ENCODE assay signal across 10 mouse cellular contexts in genomic region chr6:82945750-82946149, GRCm38 (mm10). TPM values are rescaled to one million over a fixed set of nuclear protein-coding genes. Genes with fewer than 3 reads are reported as not detected.
DNase-seq lines count a peak whose midpoint lies in the region; ATAC-seq and TF ChIP-seq lines count a peak whose summit lies in the region.
"Had no signal": no experiment of that assay in that cellular context is flagged by ENCODE, and none has a peak within 500 bp of the region (broad histone marks: within the 10 kb centered on the region; RNA-seq: fewer than 3 reads in every experiment).

No protein-coding gene starts in this region.

- in situ Hi-C loops in ES-E14 (cut with MboI; ENCODE audit: low sequenced_read_pairs in 2 of 2, unreplicated experiment in 2 of 2), result no loop called here

- H3K4me1 ChIP-seq in kidney, postnatal 0 days (replicated peaks; ENCODE audit: insufficient read depth, low read length), result no peaks in the 10 kb centered on the region
- H3K4me1 ChIP-seq in ES-E14 (ENCODE audit: control insufficient read depth in 2 of 2, insufficient read depth in 2 of 2, low read length in 2 of 2, poor library complexity in 1 of 2), result no peaks in the 10 kb centered on the region
- H3K4me1 ChIP-seq in heart, embryonic 10.5 days, result no peaks in the 10 kb centered on the region
- H3K4me1 ChIP-seq: limb, embryonic 12.5 days had no signal

- H3K4me2 ChIP-seq in kidney, postnatal 0 days (ENCODE audit: low read length), result no peak overlapping the region
- H3K4me2 ChIP-seq: limb, embryonic 12.5 days had no signal

- H3K27ac ChIP-seq in kidney, postnatal 0 days, result no peak overlapping the region
- H3K27ac ChIP-seq in ES-E14 (ENCODE audit: insufficient read depth, low read depth, low read length, poor library complexity, severe bottlenecking), result no peak overlapping the region
- H3K27ac ChIP-seq in heart, embryonic 10.5 days, result no peak overlapping the region
- H3K27ac ChIP-seq: limb, embryonic 12.5 days had no signal

- H3K9ac ChIP-seq in kidney, postnatal 0 days (ENCODE audit: low read depth, low read length), result no peak overlapping the region
- H3K9ac ChIP-seq in ES-E14 (ENCODE audit: insufficient read depth, low read depth, low read length, poor library complexity, severe bottlenecking), result no peak overlapping the region
- H3K9ac ChIP-seq: limb, embryonic 12.5 days had no signal

- 50% methylated on average over 6 of the region's 6 CpGs for WGBS in kidney, postnatal 0 days
- WGBS in heart, embryonic 10.5 days, result 44% methylated on average over 6 of the region's 6 CpGs

- TF ChIP-seq CTCF in kidney, postnatal 0 days (IDR thresholded peaks at IDR 0.05; ENCODE audit: low read depth), result peak; percentile 58

- ATAC-seq in kidney, postnatal 0 days (replicated peaks; ENCODE audit: low FRiP score, low read depth), result no peak

- H3K4me3 ChIP-seq in kidney, postnatal 0 days (replicated peaks; ENCODE audit: low read depth, low read length), result no peak overlapping the region
- no peak overlapping the region for H3K4me3 ChIP-seq in ES-E14 (ENCODE audit: insufficient read depth in 1 of 2, low read depth in 1 of 2, low read length in 2 of 2, poor library complexity in 1 of 2, severe bottlenecking in 1 of 2)
- no peak overlapping the region for H3K4me3 ChIP-seq in heart, embryonic 10.5 days
- H3K4me3 ChIP-seq: limb, embryonic 12.5 days had no signal

- H3K9me3 ChIP-seq in kidney, postnatal 0 days (replicated peaks; ENCODE audit: low read length), result no peaks in the 10 kb centered on the region
- no peaks in the 10 kb centered on the region for H3K9me3 ChIP-seq in ES-E14 (ENCODE audit: control insufficient read depth, insufficient read depth, low read depth, low read length)
- peaks cover 2% of the 10 kb centered on the region; the same call in 1 of the 2 replicates for H3K9me3 ChIP-seq in heart, embryonic 10.5 days
- H3K9me3 ChIP-seq: limb, embryonic 12.5 days had no signal

- no peaks in the 10 kb centered on the region for H3K36me3 ChIP-seq in kidney, postnatal 0 days (ENCODE audit: insufficient read depth, low read length)
- H3K36me3 ChIP-seq in ES-E14 (ENCODE audit: control insufficient read depth, insufficient read depth, low read length, poor library complexity, severe bottlenecking), result no peaks in the 10 kb centered on the region
- no peaks in the 10 kb centered on the region for H3K36me3 ChIP-seq in heart, embryonic 10.5 days
- H3K36me3 ChIP-seq: limb, embryonic 12.5 days had no signal

- no peaks in the 10 kb centered on the region for H3K27me3 ChIP-seq in kidney, postnatal 0 days (ENCODE audit: insufficient read depth, low read length)
- peaks cover 19% of the 10 kb centered on the region for H3K27me3 ChIP-seq in heart, embryonic 10.5 days (ENCODE audit: insufficient read depth, poor library complexity, severe bottlenecking)
- H3K27me3 ChIP-seq: limb, embryonic 12.5 days had no signal

- no peak for DNase-seq in kidney, postnatal 0 days (ENCODE audit: low spot score)
- DNase-seq in kidney, adult 8-10 months, result no peak
- peak; percentile 30 for DNase-seq in A20 (ENCODE audit: low read depth, low spot score)
- peak; percentile 78 for DNase-seq in ES-E14 (ENCODE audit: low read depth, low spot score)
- DNase-seq in forelimb bud, embryonic 11.5 days (ENCODE audit: low read depth, low spot score), result peak; percentile 16
- DNase-seq in ovary, postnatal 36 days (ENCODE audit: low spot score), result no peak
- DNase-seq in heart, embryonic 10.5 days (ENCODE audit: low spot score), result no peak
- no peak for DNase-seq in layer of hippocampus, postnatal 36 days
- DNase-seq: gastrocnemius, postnatal 36 days had no signal

TF ChIP-seq in ES-E14, 5 proteins besides CTCF, POLR2A, EP300 and RAD21:
- TF ChIP-seq ZNF384 (IDR thresholded peaks at IDR 0.05; ENCODE audit: low read depth, low read length), result no peak
- 0 out of 2 replicates have a peak, but pooled peaks have one; percentile 47 for TF ChIP-seq MAFK (IDR thresholded peaks at IDR 0.05; ENCODE audit: insufficient read depth, low read depth, low read length)
- no peak for TF ChIP-seq ZC3H11A (IDR thresholded peaks at IDR 0.05; ENCODE audit: borderline replicate concordance, low read depth, low read length)
- no peak for TF ChIP-seq HCFC1 (IDR thresholded peaks at IDR 0.05; ENCODE audit: borderline replicate concordance, insufficient read depth, low read length)
- no peak for TF ChIP-seq CHD2 (IDR thresholded peaks at IDR 0.05; ENCODE audit: low read depth, low read length)

RNA-seq across cellular contexts. Expression of gene M1ap, which starts 1.0 kb away (rescaled TPM):
- polyA plus RNA-seq in kidney, postnatal 0 days (2015; fragmentation: Nextera tagmentation; extraction: Ambion mirVana), result 0.32 and 0.34 TPM in 2 replicates
- 5.7 and 6.8 TPM in 2 replicates for total RNA-seq in ES-E14 (2012; rRNA removed)
- 0.34 and 0.87 TPM in 2 replicates for polyA plus RNA-seq in heart, embryonic 10.5 days (2016; fragmentation: Nextera tagmentation; extraction: Ambion mirVana)
- total RNA-seq in layer of hippocampus, postnatal 36 days (2021), result not detected
- total RNA-seq: gastrocnemius, postnatal 36 days had no signal

RNA-seq across cellular contexts. Expression of gene Sema4f, which starts 6.2 kb away (rescaled TPM):
- 0.41 and 0.50 TPM in 2 replicates for polyA plus RNA-seq in kidney, postnatal 0 days (2015; fragmentation: Nextera tagmentation; extraction: Ambion mirVana)
- total RNA-seq in ES-E14 (2012; rRNA removed), result 2.3 and 3.5 TPM in 2 replicates
- polyA plus RNA-seq in heart, embryonic 10.5 days (2016; fragmentation: Nextera tagmentation; extraction: Ambion mirVana), result 0.09 and 0.30 TPM in 2 replicates
- 10 to 100 TPM; 41.0 to 41.2 TPM for total RNA-seq in layer of hippocampus, postnatal 36 days (2021)

Comparison
In these comparisons a context has a peak if more than half of its experiments do, and no peak if none do; other contexts are left out.
1. DNase-seq: peak in A20 (single experiment), ES-E14 (single experiment) and forelimb bud, embryonic 11.5 days (single experiment); none in kidney, postnatal 0 days (single experiment), kidney, adult 8-10 months (0 of 2), ovary, postnatal 36 days (single experiment), heart, embryonic 10.5 days (single experiment) and layer of hippocampus, postnatal 36 days (0 of 2).